Mouse (Mus musculus) heart, postnatal 0 days (tissue): ENCODE data around the gene Csnk2b. TPM values are rescaled to one million over a fixed set of nuclear protein-coding genes. Genes with fewer than 3 reads are reported as not detected.

ENCODE experiments used
- ATAC-seq: fragments of 200-750 bp; cut with Nextera tagmentation; 2 replicates; pipeline ENCODE4 v1.8.0; 2017; ENCODE audit warnings: low read depth, moderate number of reproducible peaks, moderate library complexity; ENCODE audit not compliant: insufficient read depth
- DNase-seq: peaks from one replicate; pipeline ENCODE4 v3.0.0-alpha.2; 2016; ENCODE audit warnings: low spot score
- H3K27ac ChIP-seq: fragments of 300-500 bp; sonication (generic); 2 replicates; pipeline ENCODE4 v1.5.1; 2014; ENCODE audit warnings: low read depth, mild to moderate bottlenecking
- H3K27me3 ChIP-seq: fragments of 300-500 bp; sonication (generic); 2 replicates; pipeline ENCODE4 v1.6.1; 2014; ENCODE audit warnings: low read length, mixed read lengths; ENCODE audit not compliant: control insufficient read depth, insufficient read depth
- H3K36me3 ChIP-seq: fragments of 300-500 bp; sonication (generic); replicated peaks from 2 replicates; pipeline ENCODE4 v1.6.1; 2014; ENCODE audit warnings: low read length, mixed read lengths; ENCODE audit not compliant: control insufficient read depth, insufficient read depth
- H3K4me1 ChIP-seq: fragments of 300-500 bp; sonication (generic); 2 replicates; pipeline ENCODE4 v1.6.1; 2014; ENCODE audit warnings: antibody characterized with exemption; ENCODE audit not compliant: control insufficient read depth, insufficient read depth
- H3K4me2 ChIP-seq: fragments of 300-500 bp; sonication (generic); 2 replicates; pipeline ENCODE4 v1.6.1; 2014; ENCODE audit warnings: low read depth, mild to moderate bottlenecking, low read length, moderate library complexity
- H3K4me3 ChIP-seq: fragments of 300-500 bp; sonication (generic); 2 replicates; pipeline ENCODE4 v1.5.1; 2014; ENCODE audit warnings: low read depth, low read length
- H3K9ac ChIP-seq: fragments of 300-500 bp; sonication (generic); replicated peaks from 2 replicates; pipeline ENCODE4 v1.6.1; 2014; ENCODE audit warnings: low read depth, low read length, mixed read lengths
- H3K9me3 ChIP-seq: fragments of 300-500 bp; sonication (generic); replicated peaks from 2 replicates; pipeline ENCODE4 v1.6.1; 2016; ENCODE audit warnings: low read length; ENCODE audit not compliant: control insufficient read depth
- CTCF ChIP-seq: IDR thresholded peaks from 2 replicates; pipeline ENCODE4 v1.5.1; 2016; ENCODE audit warnings: antibody characterized with exemption, control low read depth, low read depth
- EP300 ChIP-seq: IDR thresholded peaks from 2 replicates; pipeline ENCODE4 v1.6.1; 2016; ENCODE audit warnings: antibody characterized with exemption, low read depth
- WGBS: fragments of 180-500 bp; shearing (Covaris S2); extraction: QIAGEN DNeasy Blood & Tissue Kit; methylation state at CpG from one replicate; pipeline ENCODE4 v1.1.7; 2014; 5-methylcytosine and 5-hydroxymethylcytosine counted together
- polyA plus RNA-seq: library from polyadenylated mRNA; unstranded; fragments of >200 nt; fragmentation: Nextera tagmentation; extraction: Ambion mirVana; gene quantifications from 2 replicates; pipeline ENCODE4 v1.2.1, GENCODE M21; 2015
- total RNA-seq: library from RNA; depleted of rRNA; stranded (reverse); fragments of >200 nt; gene quantifications from 2 replicates; pipeline ENCODE4 v1.2.3, GENCODE M21; 2014; ENCODE audit warnings: low replicate concordance

The Csnk2b gene
- total and polyA plus RNA-seq, 2 experiments from 2014 or later = 232 to 244 TPM

- WGBS = 85% methylated on average over 33 of the region's 33 CpGs
- H3K9me3 ChIP-seq = no peaks in the 10 kb centered on the region
- no peak overlapping the region for H3K27ac ChIP-seq
- no peak overlapping the region for H3K4me3 ChIP-seq
- H3K4me1 ChIP-seq = no peaks in the 10 kb centered on the region
- peaks cover 100% of the 10 kb centered on the region for H3K36me3 ChIP-seq
- H3K4me2 ChIP-seq = no peak overlapping the region
- H3K9ac ChIP-seq = no peak overlapping the region
- TF ChIP-seq CTCF (no peak), EP300 (no peak)
- H3K27me3 ChIP-seq = no peaks in the 10 kb centered on the region
- DNase-seq = no peak
- ATAC-seq = no peak
Observed at GRCm38 (mm10) chr17:35156461-35157200, 34.8 kb upstream of the Csnk2b start.

- no peak for ATAC-seq
- WGBS = 81% methylated on average over 12 of the region's 12 CpGs
Observed at GRCm38 (mm10) chr17:35155451-35155850, 33.6 kb upstream of the Csnk2b start.

GRCm38 (mm10) chr17:35154616-35155015 lies 32.8 kb upstream of the Csnk2b start:
- WGBS = 76% methylated on average over 7 of the region's 7 CpGs
- Histone ChIP-seq H3K4me3 (no peak overlapping the region), H3K4me1 (no peaks in the 10 kb centered on the region), H3K36me3 (peaks cover 99% of the 10 kb centered on the region), H3K9ac (no peak overlapping the region), H3K27ac (no peak overlapping the region), H3K27me3 (no peaks in the 10 kb centered on the region), H3K9me3 (no peaks in the 10 kb centered on the region), H3K4me2 (no peak overlapping the region)
- no peak for ATAC-seq
- DNase-seq = no peak
- TF ChIP-seq CTCF = no peak
- TF ChIP-seq EP300 = no peak

More at GRCm38 (mm10) chr17:35155451-35155850, 33.6 kb upstream of the Csnk2b start:
- TF ChIP-seq EP300 (no peak), CTCF (no peak)
- DNase-seq = no peak
- Histone ChIP-seq H3K4me1 (no peaks in the 10 kb centered on the region), H3K9ac (no peak overlapping the region), H3K4me3 (no peak overlapping the region), H3K27ac (no peak overlapping the region), H3K36me3 (peaks cover 99% of the 10 kb centered on the region), H3K4me2 (no peak overlapping the region), H3K9me3 (no peaks in the 10 kb centered on the region), H3K27me3 (no peaks in the 10 kb centered on the region)

- no peaks in the 10 kb centered on the region for H3K27me3 ChIP-seq
- H3K9me3 ChIP-seq = no peaks in the 10 kb centered on the region
- ATAC-seq (no peak), DNase-seq (no peak)
- H3K4me3 ChIP-seq = no peak overlapping the region
- 79% methylated on average over 4 of the region's 4 CpGs for WGBS
- H3K4me2 ChIP-seq = no peak overlapping the region
- TF ChIP-seq CTCF (no peak), EP300 (no peak)
- peaks cover 99% of the 10 kb centered on the region for H3K36me3 ChIP-seq
- no peak overlapping the region for H3K9ac ChIP-seq
- no peaks in the 10 kb centered on the region for H3K4me1 ChIP-seq
- H3K27ac ChIP-seq = no peak overlapping the region
Observed at GRCm38 (mm10) chr17:35153931-35154330, 32.1 kb upstream of the Csnk2b start.

GRCm38 (mm10) chr17:35153077-35153476 lies 31.2 kb upstream of the Csnk2b start:
- 56% methylated on average over 9 of the region's 9 CpGs for WGBS

GRCm38 (mm10) chr17:35152121-35152520 lies 30.3 kb upstream of the Csnk2b start:
- TF ChIP-seq EP300 (no peak), CTCF (no peak)
- ATAC-seq (no peak), DNase-seq (no peak)
- Histone ChIP-seq H3K36me3 (peaks cover 98% of the 10 kb centered on the region), H3K4me1 (no peaks in the 10 kb centered on the region), H3K27me3 (no peaks in the 10 kb centered on the region), H3K4me3 (no peak overlapping the region), H3K27ac (no peak overlapping the region), H3K4me2 (no peak overlapping the region), H3K9ac (no peak overlapping the region), H3K9me3 (no peaks in the 10 kb centered on the region)
- 95% methylated on average over 4 of the region's 4 CpGs for WGBS

More at GRCm38 (mm10) chr17:35153077-35153476, 31.2 kb upstream of the Csnk2b start:
- peaks cover 99% of the 10 kb centered on the region for H3K36me3 ChIP-seq
- no peak overlapping the region for H3K4me2 ChIP-seq
- no peak overlapping the region for H3K9ac ChIP-seq
- no peak for TF ChIP-seq CTCF
- TF ChIP-seq EP300 = no peak
- no peaks in the 10 kb centered on the region for H3K4me1 ChIP-seq
- ATAC-seq = no peak
- H3K4me3 ChIP-seq = no peak overlapping the region
- no peaks in the 10 kb centered on the region for H3K9me3 ChIP-seq
- no peaks in the 10 kb centered on the region for H3K27me3 ChIP-seq
- H3K27ac ChIP-seq = no peak overlapping the region
- no peak for DNase-seq
